Mouse (Mus musculus): ENCODE data around the gene Pkhd1. TPM values are rescaled to one million over a fixed set of nuclear protein-coding genes. Genes with fewer than 3 reads are reported as not detected.
A peak's percentile ranks its signal among the peaks of the same experiment; 100 is the strongest.
"Not testable (repeated sequence)": the region's sequence is repeated elsewhere in the genome, so short reads cannot be mapped to it uniquely, and the experiment has no call there.

Gene Pkhd1
- polyA plus RNA-seq, 1 experiment from 2014 or later, result 1.1 TPM

DNA sequence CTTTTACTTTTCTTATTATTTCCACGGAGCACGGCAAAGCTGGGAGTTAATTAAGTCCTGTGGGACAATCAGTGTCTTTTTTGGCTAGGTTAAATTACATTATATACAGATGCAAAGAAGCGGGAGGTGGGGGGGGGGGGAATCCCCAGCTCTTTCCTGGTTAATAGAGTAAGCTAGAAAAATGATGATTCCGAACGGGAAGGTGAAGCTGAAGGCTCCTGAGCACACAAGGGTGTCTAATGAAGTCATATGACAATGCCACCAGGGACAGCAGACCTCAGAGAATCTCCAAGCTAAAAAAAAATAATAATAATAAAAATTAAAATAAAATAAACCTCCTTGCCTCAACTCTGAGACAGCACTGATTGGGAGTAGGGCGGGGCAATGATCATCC lies 139.6 kb downstream of the Pkhd1 start:
- no peak for ATAC-seq (ENCODE audit: insufficient read depth, low FRiP score, low read depth)

DNA sequence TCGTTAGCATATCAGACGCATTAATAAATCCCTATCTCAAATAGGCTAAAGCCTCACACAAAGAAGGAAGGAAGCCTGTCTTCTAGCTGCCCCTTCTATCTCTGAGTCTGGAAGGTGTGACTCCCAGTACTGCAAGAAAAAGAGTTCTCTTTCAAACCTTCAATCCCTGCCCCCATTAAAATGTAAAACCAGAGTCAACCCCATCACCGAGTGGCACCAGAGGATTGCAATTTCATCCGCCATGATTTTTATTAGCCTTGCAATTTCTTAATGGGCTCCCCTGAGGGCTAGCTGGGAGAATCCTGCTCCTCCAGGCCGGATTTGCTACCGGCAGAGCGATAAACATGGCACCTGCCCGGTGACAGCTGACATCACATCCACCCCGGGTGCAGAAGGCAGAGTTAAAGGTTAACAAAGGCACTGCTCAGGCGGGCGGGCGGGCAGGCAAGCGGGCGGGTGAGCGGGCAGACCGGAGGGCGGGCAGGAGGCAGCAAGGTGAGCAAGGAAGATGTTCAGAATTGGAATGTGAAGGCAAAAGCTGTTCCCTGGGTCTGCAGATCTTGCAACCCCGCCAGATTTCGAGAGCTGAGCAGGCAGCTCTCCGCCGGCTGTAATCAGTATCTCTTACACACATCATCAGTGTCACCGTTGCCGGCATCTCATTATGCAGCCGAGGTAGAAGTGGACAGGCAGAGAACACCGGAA lies 140.2 kb downstream of the Pkhd1 start:
- Histone ChIP-seq H3K36me3 (no peaks in the 10 kb centered on the region), H3K4me1 (no peaks in the 10 kb centered on the region), H3K27ac (no peak overlapping the region), H3K9me3 (no peaks in the 10 kb centered on the region), H3K27me3 (replicated peaks) (no peaks in the 10 kb centered on the region), H3K4me3 (replicated peaks) (peak overlapping the region; percentile 33), H3K9ac (no peak overlapping the region), H3K4me2 (peak overlapping the region; percentile 69)
- WGBS, result 8% methylated on average over 25 of the region's 25 CpGs
- peak; percentile 73; the same call in 1 of the 2 replicates for ATAC-seq (ENCODE audit: insufficient read depth, low FRiP score, low read depth)

More for the DNA sequence above, 139.6 kb downstream of the Pkhd1 start:
- H3K9ac ChIP-seq, result no peak overlapping the region
- no peaks in the 10 kb centered on the region for H3K27me3 ChIP-seq (replicated peaks)
- peak overlapping the region; percentile 33 for H3K4me3 ChIP-seq (replicated peaks)
- WGBS, result 30% methylated on average over 6 of the region's 6 CpGs
- H3K9me3 ChIP-seq, result no peaks in the 10 kb centered on the region
- H3K4me1 ChIP-seq, result no peaks in the 10 kb centered on the region
- H3K4me2 ChIP-seq, result peak overlapping the region; percentile 69
- no peaks in the 10 kb centered on the region for H3K36me3 ChIP-seq
- H3K27ac ChIP-seq, result no peak overlapping the region

DNA sequence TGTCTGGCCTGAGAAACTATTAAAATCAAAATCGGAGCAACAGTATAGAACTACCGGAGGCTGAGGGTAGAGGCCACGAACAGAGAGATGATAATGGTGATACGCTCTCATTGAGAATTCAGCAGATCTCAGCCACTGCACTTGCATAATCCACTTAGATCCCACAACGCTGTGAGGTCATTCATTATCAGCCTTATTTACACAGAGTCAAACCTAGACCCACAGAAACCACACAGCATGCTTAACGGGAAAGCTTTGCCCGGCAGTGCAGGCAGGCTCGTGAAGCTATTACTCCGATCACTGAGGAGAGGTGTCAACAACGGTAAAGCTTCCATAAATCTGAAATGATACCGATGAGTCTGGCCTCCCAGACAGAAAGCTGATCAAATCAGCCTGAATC lies 147.1 kb downstream of the Pkhd1 start:
- no peaks in the 10 kb centered on the region for H3K36me3 ChIP-seq
- H3K9ac ChIP-seq, result no peak overlapping the region
- ATAC-seq (ENCODE audit: insufficient read depth, low FRiP score, low read depth), result no peak
- H3K27me3 ChIP-seq (replicated peaks), result no peaks in the 10 kb centered on the region
- H3K27ac ChIP-seq, result no peak overlapping the region
- 45% methylated on average over 11 of the region's 11 CpGs for WGBS
- H3K9me3 ChIP-seq, result no peaks in the 10 kb centered on the region
- H3K4me3 ChIP-seq (replicated peaks), result no peak overlapping the region
- H3K4me1 ChIP-seq, result no peaks in the 10 kb centered on the region
- H3K4me2 ChIP-seq, result no peak overlapping the region

- Histone ChIP-seq H3K4me3 (replicated peaks) (no peak overlapping the region), H3K9me3 (no peaks in the 10 kb centered on the region), H3K36me3 (no peaks in the 10 kb centered on the region), H3K27me3 (replicated peaks) (no peaks in the 10 kb centered on the region), H3K4me1 (no peaks in the 10 kb centered on the region), H3K27ac (no peak overlapping the region), H3K9ac (no peak overlapping the region), H3K4me2 (no peak overlapping the region)
- WGBS, result 77% methylated on average over 6 of the region's 6 CpGs
- ATAC-seq (ENCODE audit: insufficient read depth, low FRiP score, low read depth), result no peak
Observed at GRCm38 (mm10) chr1:20470317-20470716, 147.5 kb downstream of the Pkhd1 start.

DNA sequence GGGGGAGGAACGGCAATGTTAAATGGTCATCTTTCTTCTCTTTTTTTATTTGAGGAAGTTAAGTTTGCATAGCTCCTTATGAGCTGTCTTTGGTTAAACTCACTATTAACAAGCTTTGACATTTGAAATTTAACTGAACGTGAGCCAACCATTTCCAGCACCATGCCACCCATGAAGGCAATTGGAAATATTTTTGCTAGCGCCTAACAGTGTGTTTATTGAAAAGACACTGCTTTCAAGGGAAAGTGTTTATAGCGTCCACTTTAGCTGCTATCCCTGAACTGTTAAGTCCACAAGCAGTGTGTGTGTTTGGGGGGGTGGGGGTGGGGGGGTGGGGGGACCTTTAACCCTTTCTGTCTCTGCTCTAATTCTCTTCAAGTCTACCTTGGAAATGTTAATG lies 151.4 kb downstream of the Pkhd1 start:
- no peaks in the 10 kb centered on the region for H3K9me3 ChIP-seq
- no peak overlapping the region for H3K27ac ChIP-seq
- no peak overlapping the region for H3K4me3 ChIP-seq (replicated peaks)
- H3K4me1 ChIP-seq, result no peaks in the 10 kb centered on the region
- no peak for ATAC-seq (ENCODE audit: insufficient read depth, low FRiP score, low read depth)
- H3K27me3 ChIP-seq (replicated peaks), result no peaks in the 10 kb centered on the region
- H3K36me3 ChIP-seq, result no peaks in the 10 kb centered on the region
- WGBS, result 26% methylated on average over 4 of the region's 4 CpGs
- H3K9ac ChIP-seq, result no peak overlapping the region
- H3K4me2 ChIP-seq, result no peak overlapping the region

GRCm38 (mm10) chr1:20454621-20455020 lies 163.2 kb downstream of the Pkhd1 start:
- no peaks in the 10 kb centered on the region for H3K36me3 ChIP-seq
- 52% methylated on average over 1 of the region's 1 CpGs for WGBS
- H3K4me2 ChIP-seq, result no peak overlapping the region
- no peaks in the 10 kb centered on the region for H3K4me1 ChIP-seq
- no peaks in the 10 kb centered on the region for H3K27me3 ChIP-seq (replicated peaks)
- ATAC-seq (ENCODE audit: insufficient read depth, low FRiP score, low read depth), result no peak
- H3K9ac ChIP-seq, result no peak overlapping the region
- no peak overlapping the region for H3K4me3 ChIP-seq (replicated peaks)
- H3K9me3 ChIP-seq, result no peaks in the 10 kb centered on the region
- H3K27ac ChIP-seq, result no peak overlapping the region

DNA sequence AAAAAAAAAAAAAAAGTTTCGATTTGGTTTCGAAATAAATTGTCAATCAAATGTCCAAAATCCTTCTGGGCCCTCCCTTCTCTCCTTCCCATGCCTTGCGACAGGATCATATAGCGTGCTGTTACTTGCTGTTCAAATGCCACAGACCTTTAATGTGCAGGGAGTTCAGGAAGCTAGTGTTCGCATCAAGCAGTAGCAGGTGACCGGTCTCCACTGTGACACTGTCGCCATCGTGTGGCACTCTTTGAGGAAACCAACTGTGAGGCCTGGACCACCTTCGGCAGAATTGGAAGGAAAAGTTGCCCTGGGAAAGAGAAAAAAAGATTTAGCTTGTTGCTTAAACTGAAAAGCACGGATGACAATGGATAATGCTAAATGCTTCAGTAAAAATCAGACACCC lies 167.8 kb downstream of the Pkhd1 start:
- H3K36me3 ChIP-seq, result no peaks in the 10 kb centered on the region
- no peak for ATAC-seq (ENCODE audit: insufficient read depth, low FRiP score, low read depth)
- WGBS, result 25% methylated on average over 10 of the region's 10 CpGs
- H3K9ac ChIP-seq, result no peak overlapping the region
- no peaks in the 10 kb centered on the region for H3K27me3 ChIP-seq (replicated peaks)
- no peaks in the 10 kb centered on the region for H3K4me1 ChIP-seq
- no peak overlapping the region for H3K27ac ChIP-seq
- H3K4me3 ChIP-seq (replicated peaks), result no peak overlapping the region
- no peak overlapping the region for H3K4me2 ChIP-seq
- no peaks in the 10 kb centered on the region for H3K9me3 ChIP-seq

- not testable (repeated sequence) for H3K27ac ChIP-seq; H3K4me1 ChIP-seq; H3K36me3 ChIP-seq; H3K27me3 ChIP-seq (replicated peaks); H3K9me3 ChIP-seq; H3K9ac ChIP-seq; H3K4me2 ChIP-seq; ATAC-seq (ENCODE audit: insufficient read depth, low FRiP score, low read depth); H3K4me3 ChIP-seq (replicated peaks)
- 88% methylated on average over 16 of the region's 16 CpGs for WGBS
Observed at GRCm38 (mm10) chr1:20432026-20432425, 185.8 kb downstream of the Pkhd1 start.

DNA sequence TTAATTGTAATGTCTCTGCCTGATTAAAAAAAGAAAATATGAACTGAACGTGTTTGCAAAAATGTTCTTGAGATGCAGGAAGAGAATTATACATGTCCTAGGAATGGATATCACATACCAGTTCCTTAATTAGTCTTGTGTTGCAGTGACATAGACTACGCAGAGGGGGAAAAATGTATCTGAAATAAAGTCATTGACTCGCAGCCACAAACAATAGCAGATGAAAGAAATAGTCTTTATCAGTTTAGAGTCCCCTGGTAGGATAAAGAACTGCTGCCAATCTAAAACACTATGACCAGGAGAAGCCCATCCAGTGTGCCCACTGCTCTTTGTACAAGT lies 188.8 kb downstream of the Pkhd1 start:
- 76% methylated on average over 3 of the region's 3 CpGs for WGBS
- Histone ChIP-seq H3K9me3 (no peaks in the 10 kb centered on the region), H3K36me3 (no peaks in the 10 kb centered on the region), H3K4me2 (no peak overlapping the region), H3K27ac (no peak overlapping the region), H3K9ac (no peak overlapping the region), H3K4me1 (no peaks in the 10 kb centered on the region), H3K27me3 (replicated peaks) (no peaks in the 10 kb centered on the region), H3K4me3 (replicated peaks) (no peak overlapping the region)
- ATAC-seq (ENCODE audit: insufficient read depth, low FRiP score, low read depth), result no peak

GRCm38 (mm10) chr1:20428370-20429055 lies 189.4 kb downstream of the Pkhd1 start:
- Histone ChIP-seq H3K27ac (no peak overlapping the region), H3K4me1 (no peaks in the 10 kb centered on the region), H3K9ac (no peak overlapping the region), H3K27me3 (replicated peaks) (no peaks in the 10 kb centered on the region), H3K4me2 (no peak overlapping the region), H3K9me3 (no peaks in the 10 kb centered on the region), H3K36me3 (no peaks in the 10 kb centered on the region), H3K4me3 (replicated peaks) (no peak overlapping the region)
- WGBS, result 66% methylated on average over 12 of the region's 12 CpGs
- no peak for ATAC-seq (ENCODE audit: insufficient read depth, low FRiP score, low read depth)

GRCm38 (mm10) chr1:20409411-20409967 lies 208.4 kb downstream of the Pkhd1 start:
- ATAC-seq (ENCODE audit: insufficient read depth, low FRiP score, low read depth), result no peak
- H3K4me1 ChIP-seq, result no peaks in the 10 kb centered on the region

DNA sequence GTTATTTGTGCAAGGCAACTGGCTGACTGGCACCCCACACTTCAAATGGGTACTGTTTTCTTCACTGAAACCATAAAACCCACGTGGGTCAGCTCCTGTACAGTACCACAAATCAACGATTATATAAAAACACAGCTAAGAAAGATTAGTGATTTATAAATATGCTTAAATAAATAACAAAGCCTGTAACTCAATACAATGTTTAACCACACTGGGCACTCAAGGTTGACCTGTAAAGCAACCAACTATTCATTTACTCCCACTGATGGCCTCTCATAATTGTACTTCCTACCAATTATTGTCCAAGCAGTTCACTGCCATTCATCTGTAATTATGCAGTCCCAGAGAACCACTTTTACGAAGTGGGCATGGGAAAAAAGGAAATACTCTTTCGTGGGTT lies 219.5 kb downstream of the Pkhd1 start:
- Histone ChIP-seq H3K9ac (no peak overlapping the region), H3K27me3 (replicated peaks) (no peaks in the 10 kb centered on the region), H3K36me3 (no peaks in the 10 kb centered on the region), H3K4me3 (replicated peaks) (no peak overlapping the region), H3K27ac (no peak overlapping the region), H3K4me1 (no peaks in the 10 kb centered on the region), H3K9me3 (no peaks in the 10 kb centered on the region), H3K4me2 (no peak overlapping the region)
- ATAC-seq (ENCODE audit: insufficient read depth, low FRiP score, low read depth), result no peak
- WGBS, result 40% methylated on average over 4 of the region's 4 CpGs

More at GRCm38 (mm10) chr1:20409411-20409967, 208.4 kb downstream of the Pkhd1 start:
- no peak overlapping the region for H3K9ac ChIP-seq
- no peaks in the 10 kb centered on the region for H3K27me3 ChIP-seq (replicated peaks)
- WGBS, result 73% methylated on average over 5 of the region's 5 CpGs
- H3K4me2 ChIP-seq, result no peak overlapping the region
- H3K9me3 ChIP-seq, result no peaks in the 10 kb centered on the region
- H3K27ac ChIP-seq, result no peak overlapping the region
- H3K36me3 ChIP-seq, result no peaks in the 10 kb centered on the region
- no peak overlapping the region for H3K4me3 ChIP-seq (replicated peaks)

Data from stomach, embryonic 15.5 days (tissue).